Mouse (Mus musculus): ENCODE measurements at regions not wholly inside any gene's neighbourhood (a gene's known extent, or its start where the extent isn't known, plus 50 kb on each side); places are given as distances from the start of the nearest gene placed in this dataset.

DNA sequence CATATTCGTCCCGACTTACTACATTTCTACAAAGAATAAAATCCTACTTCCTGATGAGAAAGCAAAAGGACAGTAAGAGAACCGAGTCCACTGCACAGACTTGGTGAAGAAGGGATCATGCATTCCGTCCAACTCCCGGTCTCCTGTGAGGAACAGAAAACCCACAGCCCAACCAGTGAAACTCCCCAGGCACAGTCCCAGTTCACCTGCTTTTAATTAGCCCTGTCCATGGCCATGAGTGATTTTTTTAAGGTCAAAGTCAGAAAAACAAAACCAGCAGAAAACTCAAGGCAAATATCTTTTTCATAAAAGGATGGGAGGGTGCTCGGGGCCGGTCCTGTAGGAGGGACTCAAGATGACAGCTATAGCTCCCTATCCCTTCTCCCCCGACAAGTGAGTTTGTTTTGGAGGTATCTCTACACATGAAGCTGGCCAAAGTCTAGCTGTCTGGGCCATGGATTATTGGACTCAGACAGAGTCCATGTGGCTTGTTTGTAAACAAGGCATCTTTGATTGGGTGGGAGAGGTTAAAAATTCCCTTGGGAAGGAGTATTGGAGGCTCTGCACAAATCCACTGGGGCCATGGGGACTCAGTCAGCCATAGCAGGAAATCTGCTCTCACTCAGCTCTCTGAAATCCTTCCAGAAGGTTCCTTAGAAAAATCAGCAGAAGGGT is 168.8 kb upstream of the Arid1b start:
- Histone ChIP-seq H3K27me3 (ENCODE audit: control insufficient read depth, insufficient read depth, low read length) (no peaks in the 10 kb centered on the region), H3K4me2 (replicated peaks; ENCODE audit: low read depth, low read length) (no peak overlapping the region), H3K27ac (ENCODE audit: low read depth, low read length) (no peak overlapping the region), H3K36me3 (ENCODE audit: control insufficient read depth, insufficient read depth, low read length) (no peaks in the 10 kb centered on the region), H3K4me3 (ENCODE audit: low read length) (no peak overlapping the region), H3K9ac (ENCODE audit: low read depth, low read length) (no peak overlapping the region), H3K9me3 (ENCODE audit: control insufficient read depth, low read length) (no peaks in the 10 kb centered on the region), H3K4me1 (ENCODE audit: control insufficient read depth, insufficient read depth, low read length) (no peaks in the 10 kb centered on the region)
- ATAC-seq (ENCODE audit: low FRiP score, low TSS enrichment) = no peak; the same call in 1 of the 2 replicates
- WGBS = 49% methylated on average over 8 of the region's 8 CpGs

DNA sequence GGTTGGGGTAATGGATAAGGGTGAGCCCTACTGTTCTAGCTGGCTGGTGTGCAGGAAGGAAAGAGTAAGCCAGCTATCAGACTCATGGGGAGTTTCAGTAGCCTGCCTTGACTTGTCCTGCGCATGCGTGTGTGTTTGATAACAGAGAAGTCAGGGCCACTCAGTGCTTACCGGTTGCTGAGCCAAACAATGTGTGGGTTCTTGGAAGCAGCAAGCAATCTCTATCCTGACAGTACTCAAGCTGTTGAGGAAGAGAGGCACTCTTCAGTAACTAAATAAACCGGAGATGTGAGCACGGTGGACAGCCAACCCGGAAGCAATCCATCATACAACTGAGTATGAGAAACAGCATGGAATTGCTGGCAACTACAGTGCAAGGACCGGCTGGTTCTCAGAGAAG is 160.1 kb upstream of the Arid1b start:
- WGBS = 41% methylated on average over 7 of the region's 7 CpGs
- Histone ChIP-seq H3K36me3 (ENCODE audit: control insufficient read depth, insufficient read depth, low read length) (no peaks in the 10 kb centered on the region), H3K9me3 (ENCODE audit: control insufficient read depth, low read length) (0 out of 2 replicates have a peak, but pooled peaks cover 2% of the 10 kb centered on the region), H3K4me1 (ENCODE audit: control insufficient read depth, insufficient read depth, low read length) (0 out of 2 replicates have a peak, but pooled peaks cover 9% of the 10 kb centered on the region), H3K4me3 (ENCODE audit: low read length) (no peak overlapping the region), H3K9ac (ENCODE audit: low read depth, low read length) (no peak overlapping the region), H3K27me3 (ENCODE audit: control insufficient read depth, insufficient read depth, low read length) (no peaks in the 10 kb centered on the region), H3K4me2 (replicated peaks; ENCODE audit: low read depth, low read length) (no peak overlapping the region), H3K27ac (ENCODE audit: low read depth, low read length) (no peak overlapping the region)
- ATAC-seq (ENCODE audit: low FRiP score, low TSS enrichment) = no peak; the same call in 1 of the 2 replicates

DNA sequence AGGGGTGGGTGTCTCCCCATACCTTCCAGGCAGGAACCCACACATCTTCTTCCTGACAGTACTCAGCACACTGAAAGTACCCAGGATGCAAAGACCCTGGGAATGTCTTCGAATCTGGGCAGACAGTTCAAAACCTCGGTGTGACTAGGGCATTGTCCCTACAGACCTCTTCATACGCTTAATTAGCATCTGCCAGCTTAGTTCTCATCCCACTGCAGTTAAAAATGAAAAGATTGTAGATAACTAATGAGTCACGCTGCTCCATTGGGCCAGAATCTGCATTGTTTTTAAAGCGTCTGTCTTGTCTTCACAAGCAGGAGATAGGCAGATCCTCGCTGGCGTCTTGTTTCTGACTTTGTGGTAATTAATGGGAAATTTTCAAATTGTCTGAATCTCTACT is 159.6 kb upstream of the Arid1b start:
- Histone ChIP-seq H3K9ac (ENCODE audit: low read depth, low read length) (no peak overlapping the region), H3K4me2 (replicated peaks; ENCODE audit: low read depth, low read length) (no peak overlapping the region), H3K27me3 (ENCODE audit: control insufficient read depth, insufficient read depth, low read length) (no peaks in the 10 kb centered on the region), H3K27ac (ENCODE audit: low read depth, low read length) (no peak overlapping the region), H3K36me3 (ENCODE audit: control insufficient read depth, insufficient read depth, low read length) (no peaks in the 10 kb centered on the region), H3K9me3 (ENCODE audit: control insufficient read depth, low read length) (0 out of 2 replicates have a peak, but pooled peaks cover 2% of the 10 kb centered on the region), H3K4me3 (ENCODE audit: low read length) (no peak overlapping the region), H3K4me1 (ENCODE audit: control insufficient read depth, insufficient read depth, low read length) (0 out of 2 replicates have a peak, but pooled peaks cover 9% of the 10 kb centered on the region)
- ATAC-seq (ENCODE audit: low FRiP score, low TSS enrichment) = no peak
- WGBS = 46% methylated on average over 7 of the region's 7 CpGs

DNA sequence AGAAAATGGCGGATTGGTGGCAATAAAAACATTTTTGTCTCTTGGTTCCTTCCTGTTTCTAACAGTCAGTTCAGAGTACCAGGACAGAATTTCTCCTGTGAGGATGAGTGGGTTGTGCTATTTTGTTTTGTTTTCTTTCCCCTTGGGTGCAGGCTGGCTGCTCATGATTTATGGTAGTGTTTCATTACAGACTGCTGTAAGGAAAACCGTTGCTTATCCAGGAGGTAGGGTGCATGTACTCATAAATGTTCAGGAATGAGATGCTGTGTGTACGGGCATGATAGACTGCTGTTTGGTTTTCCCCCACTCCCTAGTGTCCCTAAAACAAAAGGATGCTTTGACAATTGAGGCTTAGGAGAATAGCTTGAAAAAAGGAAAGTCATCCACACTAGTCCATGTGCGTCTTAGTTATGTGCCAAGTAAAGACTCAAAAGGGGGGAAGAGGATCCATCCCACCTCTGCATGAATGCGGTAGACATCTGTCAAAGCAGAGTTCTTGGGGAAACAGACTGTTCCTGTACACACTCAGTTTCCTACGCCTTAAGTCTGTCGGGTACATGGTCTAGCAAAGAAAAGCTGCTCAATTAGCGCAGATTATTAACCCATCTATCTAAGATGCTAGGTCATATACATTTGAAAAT is 158.9 kb upstream of the Arid1b start:
- no peak overlapping the region; the same call in 1 of the 2 replicates for H3K4me2 ChIP-seq (replicated peaks; ENCODE audit: low read depth, low read length)
- WGBS = 35% methylated on average over 8 of the region's 8 CpGs
- peak; percentile 86 for ATAC-seq (ENCODE audit: low FRiP score, low TSS enrichment)

DNA sequence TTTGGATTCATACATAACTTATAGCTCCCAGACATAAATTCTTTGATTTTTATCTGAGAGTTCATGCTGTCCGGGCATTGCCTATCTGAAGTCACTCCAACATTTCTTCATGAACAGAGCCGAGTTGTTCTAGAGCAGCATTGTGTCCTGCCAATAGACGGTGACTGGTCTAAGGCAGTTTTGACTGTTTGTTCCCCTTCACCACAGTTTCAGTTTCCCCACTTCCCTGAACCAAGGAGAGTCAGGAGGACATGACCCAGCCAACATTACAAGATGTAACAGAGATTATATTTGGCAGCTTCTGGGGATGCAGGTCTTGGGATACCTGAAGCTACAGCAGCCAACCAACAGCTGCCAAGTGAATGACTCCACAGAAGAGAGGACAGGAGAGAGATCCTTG is 154.0 kb upstream of the Arid1b start:
- 89% methylated on average over 3 of the region's 3 CpGs for WGBS

More for the DNA sequence above, 158.9 kb upstream of the Arid1b start:
- H3K4me1 ChIP-seq (ENCODE audit: control insufficient read depth, insufficient read depth, low read length) = 0 out of 2 replicates have a peak, but pooled peaks cover 9% of the 10 kb centered on the region
- 0 out of 2 replicates have a peak, but pooled peaks cover 2% of the 10 kb centered on the region for H3K9me3 ChIP-seq (ENCODE audit: control insufficient read depth, low read length)
- H3K36me3 ChIP-seq (ENCODE audit: control insufficient read depth, insufficient read depth, low read length) = no peaks in the 10 kb centered on the region
- H3K27ac ChIP-seq (ENCODE audit: low read depth, low read length) = no peak overlapping the region
- H3K4me3 ChIP-seq (ENCODE audit: low read length) = no peak overlapping the region
- H3K9ac ChIP-seq (ENCODE audit: low read depth, low read length) = no peak overlapping the region
- H3K27me3 ChIP-seq (ENCODE audit: control insufficient read depth, insufficient read depth, low read length) = no peaks in the 10 kb centered on the region

DNA sequence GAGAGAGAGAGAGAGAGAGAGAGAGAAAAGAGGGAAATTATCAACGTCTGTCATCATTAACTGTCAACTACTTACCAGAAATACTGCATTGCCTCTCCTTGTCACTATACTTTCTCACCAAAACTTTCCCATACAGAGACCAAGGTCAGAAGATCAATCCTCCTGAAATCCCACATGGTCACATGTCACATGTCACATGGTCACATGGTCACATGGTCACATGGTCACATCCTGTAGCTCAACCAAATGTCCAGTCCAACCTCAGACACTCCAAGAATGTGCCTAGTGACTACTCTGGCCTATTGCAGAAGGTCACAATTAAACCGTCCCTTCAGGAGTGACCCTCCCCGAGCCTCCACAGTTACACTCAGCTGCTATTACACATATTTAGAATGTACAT is 135.8 kb upstream of the Arid1b start:
- Histone ChIP-seq H3K9ac (ENCODE audit: low read depth, low read length) (no peak overlapping the region), H3K27ac (ENCODE audit: low read depth, low read length) (no peak overlapping the region), H3K4me1 (ENCODE audit: control insufficient read depth, insufficient read depth, low read length) (no peaks in the 10 kb centered on the region), H3K4me2 (replicated peaks; ENCODE audit: low read depth, low read length) (no peak overlapping the region), H3K9me3 (ENCODE audit: control insufficient read depth, low read length) (no peaks in the 10 kb centered on the region), H3K27me3 (ENCODE audit: control insufficient read depth, insufficient read depth, low read length) (no peaks in the 10 kb centered on the region), H3K4me3 (ENCODE audit: low read length) (no peak overlapping the region), H3K36me3 (ENCODE audit: control insufficient read depth, insufficient read depth, low read length) (no peaks in the 10 kb centered on the region)
- WGBS = 89% methylated on average over 3 of the region's 3 CpGs
- ATAC-seq (ENCODE audit: low FRiP score, low TSS enrichment) = no peak

More for the DNA sequence above, 154.0 kb upstream of the Arid1b start:
- Histone ChIP-seq H3K4me1 (ENCODE audit: control insufficient read depth, insufficient read depth, low read length) (0 out of 2 replicates have a peak, but pooled peaks cover 4% of the 10 kb centered on the region), H3K36me3 (ENCODE audit: control insufficient read depth, insufficient read depth, low read length) (no peaks in the 10 kb centered on the region), H3K9me3 (ENCODE audit: control insufficient read depth, low read length) (0 out of 2 replicates have a peak, but pooled peaks cover 2% of the 10 kb centered on the region), H3K9ac (ENCODE audit: low read depth, low read length) (no peak overlapping the region), H3K4me2 (replicated peaks; ENCODE audit: low read depth, low read length) (no peak overlapping the region), H3K27me3 (ENCODE audit: control insufficient read depth, insufficient read depth, low read length) (no peaks in the 10 kb centered on the region), H3K27ac (ENCODE audit: low read depth, low read length) (no peak overlapping the region), H3K4me3 (ENCODE audit: low read length) (no peak overlapping the region)
- ATAC-seq (ENCODE audit: low FRiP score, low TSS enrichment) = no peak

DNA sequence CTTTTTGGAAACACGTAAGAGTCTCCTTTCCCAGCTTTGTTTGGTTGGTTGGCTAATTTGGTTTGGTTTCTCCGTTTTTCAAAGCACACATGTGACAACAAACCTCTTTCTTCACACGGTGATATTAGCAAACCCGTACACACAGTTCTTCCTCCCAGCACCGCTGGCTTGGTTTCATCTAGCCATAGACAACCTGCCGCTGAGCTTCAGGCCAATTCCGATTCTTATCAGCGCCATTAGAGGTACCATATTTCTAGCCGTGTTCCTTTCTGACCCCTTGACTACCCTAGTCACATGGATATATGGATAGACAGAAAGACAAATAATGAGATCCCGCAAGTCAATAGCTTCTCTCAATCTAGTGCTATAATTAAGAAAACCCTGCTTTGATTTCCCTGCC is 129.2 kb upstream of the Arid1b start:
- no peak overlapping the region for H3K27ac ChIP-seq (ENCODE audit: low read depth, low read length)

DNA sequence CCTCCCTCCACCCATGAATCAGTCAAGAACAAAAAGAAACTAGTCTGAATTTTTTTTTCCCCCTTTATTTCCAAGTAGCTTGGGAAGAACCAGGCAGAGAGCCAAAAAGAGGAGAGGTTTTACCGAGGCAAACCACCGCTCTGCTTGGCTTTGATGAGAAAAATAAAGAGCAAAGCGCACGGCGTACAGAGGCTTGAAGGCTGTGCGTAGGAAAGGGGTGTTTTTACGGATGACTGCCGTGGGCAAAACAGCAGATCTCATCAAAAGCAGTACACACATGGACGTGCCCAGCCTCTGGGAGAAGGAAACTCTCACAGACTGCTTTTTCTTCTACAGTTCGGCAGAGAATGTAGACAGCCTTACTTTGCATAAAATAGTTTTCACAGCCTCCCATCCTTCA is 128.5 kb upstream of the Arid1b start:
- Histone ChIP-seq H3K9ac (ENCODE audit: low read depth, low read length) (no peak overlapping the region), H3K9me3 (ENCODE audit: control insufficient read depth, low read length) (no peaks in the 10 kb centered on the region)

More for the DNA sequence above, 129.2 kb upstream of the Arid1b start:
- Histone ChIP-seq H3K4me2 (replicated peaks; ENCODE audit: low read depth, low read length) (no peak overlapping the region; the same call in 1 of the 2 replicates), H3K4me3 (ENCODE audit: low read length) (no peak overlapping the region), H3K9me3 (ENCODE audit: control insufficient read depth, low read length) (no peaks in the 10 kb centered on the region), H3K27me3 (ENCODE audit: control insufficient read depth, insufficient read depth, low read length) (no peaks in the 10 kb centered on the region), H3K36me3 (ENCODE audit: control insufficient read depth, insufficient read depth, low read length) (no peaks in the 10 kb centered on the region), H3K4me1 (ENCODE audit: control insufficient read depth, insufficient read depth, low read length) (peaks cover 10% of the 10 kb centered on the region; the same call in 1 of the 2 replicates), H3K9ac (ENCODE audit: low read depth, low read length) (no peak overlapping the region)
- 54% methylated on average over 10 of the region's 10 CpGs for WGBS
- ATAC-seq (ENCODE audit: low FRiP score, low TSS enrichment) = no peak

More for the DNA sequence above, 128.5 kb upstream of the Arid1b start:
- Histone ChIP-seq H3K4me3 (ENCODE audit: low read length) (peak overlapping the region; percentile 2; the same call in 1 of the 2 replicates), H3K27me3 (ENCODE audit: control insufficient read depth, insufficient read depth, low read length) (no peaks in the 10 kb centered on the region), H3K4me2 (replicated peaks; ENCODE audit: low read depth, low read length) (peak overlapping the region; percentile 25), H3K36me3 (ENCODE audit: control insufficient read depth, insufficient read depth, low read length) (no peaks in the 10 kb centered on the region), H3K27ac (ENCODE audit: low read depth, low read length) (0 out of 2 replicates have a peak overlapping the region, but pooled peaks have one; percentile 26), H3K4me1 (ENCODE audit: control insufficient read depth, insufficient read depth, low read length) (peaks cover 10% of the 10 kb centered on the region; the same call in 1 of the 2 replicates)
- WGBS = 16% methylated on average over 10 of the region's 10 CpGs
- ATAC-seq (ENCODE audit: low FRiP score, low TSS enrichment) = 0 out of 2 replicates have a peak, but pooled peaks have one; percentile 40
